Mouse (Mus musculus): ENCODE measurements at regions not wholly inside any gene's neighbourhood (a gene's known extent, or its start where the extent isn't known, plus 50 kb on each side); places are given as distances from the start of the nearest gene placed in this dataset.

DNA sequence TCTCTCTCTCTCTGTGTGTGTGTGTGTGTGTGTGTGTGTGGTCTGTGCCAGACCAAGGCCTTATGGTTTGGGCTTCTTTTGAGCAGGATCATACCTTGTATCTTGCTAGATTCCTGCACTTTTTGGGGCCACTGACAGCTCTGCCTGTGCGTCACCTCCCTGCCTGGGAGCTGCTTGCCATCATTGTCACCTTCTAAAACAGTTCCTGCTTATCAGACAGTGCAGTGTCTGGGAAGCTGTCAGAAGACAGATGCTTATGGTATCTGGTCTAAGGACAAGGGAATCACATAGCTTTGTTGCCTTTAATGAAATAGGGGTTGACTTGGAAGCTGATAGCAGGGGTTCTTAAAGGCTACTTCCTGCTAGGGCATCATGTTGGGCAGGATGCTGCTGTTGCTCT, 114.1 kb upstream of the Spon1 start:
- in situ Hi-C loops (cut with MboI; ENCODE audit: low pct_ligation_motif_present, low pct_unique_long_range_greater_than_20kb, low sequenced_read_pairs) = no loop called here

GRCm38 (mm10) chr7:113653130-113653529, 112.7 kb upstream of the Spon1 start:
- DNase-seq (ENCODE audit: extremely low read depth) = peak; percentile 33
- Histone ChIP-seq H3K79me2 (replicated peaks; ENCODE audit: control insufficient read depth, extremely low read depth, insufficient read depth, poor library complexity, severe bottlenecking) (no peaks in the 10 kb centered on the region), H3K36me3 (replicated peaks in 1 of 2; ENCODE audit: control insufficient read depth in 1 of 2, insufficient read depth in 1 of 2, low read length in 1 of 2) (no peaks in the 10 kb centered on the region), H3K4me2 (ENCODE audit: insufficient read depth, low read depth, poor library complexity, severe bottlenecking) (no peak overlapping the region), H3K4me1 (ENCODE audit: control insufficient read depth in 1 of 2, insufficient read depth in 2 of 2) (no peaks in the 10 kb centered on the region), H3K9ac (ENCODE audit: insufficient read depth, low read depth) (no peak overlapping the region), H3K4me3 (replicated peaks in 1 of 3; ENCODE audit: low read depth in 2 of 3, low read length in 2 of 3, poor library complexity in 1 of 3) (no peak overlapping the region), H3K9me3 (replicated peaks; ENCODE audit: low read length) (no peaks in the 10 kb centered on the region), H3K27ac (ENCODE audit: insufficient read depth, low read depth) (no peak overlapping the region), H3K27me3 (replicated peaks) (peaks cover 5% of the 10 kb centered on the region)
- dilution Hi-C loops (cut with MboI; ENCODE audit: extremely low pct_ligation_motif_present, extremely low pct_unique_long_range_greater_than_20kb, low sequenced_read_pairs) (no loop called here), in situ Hi-C loops (cut with MboI; ENCODE audit: low pct_ligation_motif_present, low pct_unique_long_range_greater_than_20kb, low sequenced_read_pairs) (no loop called here)
- TF ChIP-seq CTCF (conservative IDR thresholded peaks at IDR 0.05 in 1 of 2, IDR thresholded peaks at IDR 0.05 in 1 of 2; ENCODE audit: low read depth in 2 of 2, low read length in 2 of 2) (peak; percentile 56 to 64; a peak in 3 of 4 replicates), RAD21 (IDR thresholded peaks at IDR 0.05; ENCODE audit: low read depth, low read length) (peak; percentile 31), ZNF384 (IDR thresholded peaks at IDR 0.05; ENCODE audit: low read depth, low read length) (no peak), SMC3 (IDR thresholded peaks at IDR 0.05; ENCODE audit: low read depth, low read length) (peak; percentile 10; the same call in 1 of the 2 replicates)

More for the DNA sequence above, 114.1 kb upstream of the Spon1 start:
- peaks cover 5% of the 10 kb centered on the region for H3K27me3 ChIP-seq (replicated peaks)
- H3K4me2 ChIP-seq (ENCODE audit: insufficient read depth, low read depth, poor library complexity, severe bottlenecking) = no peak overlapping the region
- no peaks in the 10 kb centered on the region for H3K4me1 ChIP-seq (ENCODE audit: control insufficient read depth in 1 of 2, insufficient read depth in 2 of 2)
- H3K36me3 ChIP-seq (replicated peaks in 1 of 2; ENCODE audit: control insufficient read depth in 1 of 2, insufficient read depth in 1 of 2, low read length in 1 of 2) = no peaks in the 10 kb centered on the region
- no peaks in the 10 kb centered on the region for H3K9me3 ChIP-seq (replicated peaks; ENCODE audit: low read length)
- no peaks in the 10 kb centered on the region for H3K79me2 ChIP-seq (replicated peaks; ENCODE audit: control insufficient read depth, extremely low read depth, insufficient read depth, poor library complexity, severe bottlenecking)
- H3K27ac ChIP-seq (ENCODE audit: insufficient read depth, low read depth) = no peak overlapping the region
- TF ChIP-seq SIN3A (IDR thresholded peaks at IDR 0.05; ENCODE audit: low read length) (no peak), UBTF (IDR thresholded peaks at IDR 0.05; ENCODE audit: low read depth, low read length) (no peak), EP300 (IDR thresholded peaks at IDR 0.05; ENCODE audit: low read length) (no peak), USF2 (conservative IDR thresholded peaks at IDR 0.05; ENCODE audit: low read depth, low read length) (no peak), ZKSCAN1 (IDR thresholded peaks at IDR 0.05; ENCODE audit: borderline replicate concordance, low read depth, low read length) (no peak), MAZ (IDR thresholded peaks at IDR 0.05; ENCODE audit: low read depth, low read length) (no peak), MEF2A (IDR thresholded peaks at IDR 0.05; ENCODE audit: borderline replicate concordance, low read depth, low read length) (no peak), TCF12 (IDR thresholded peaks at IDR 0.05; ENCODE audit: low read depth, low read length) (no peak), NRF1 (IDR thresholded peaks at IDR 0.05; ENCODE audit: low read depth, low read length) (no peak)
- DNase-seq (ENCODE audit: extremely low read depth) = no peak
- H3K9ac ChIP-seq (ENCODE audit: insufficient read depth, low read depth) = no peak overlapping the region
- H3K4me3 ChIP-seq (replicated peaks in 1 of 3; ENCODE audit: low read depth in 2 of 3, low read length in 2 of 3, poor library complexity in 1 of 3) = no peak overlapping the region
- dilution Hi-C loops (cut with MboI; ENCODE audit: extremely low pct_ligation_motif_present, extremely low pct_unique_long_range_greater_than_20kb, low sequenced_read_pairs) = no loop called here

DNA sequence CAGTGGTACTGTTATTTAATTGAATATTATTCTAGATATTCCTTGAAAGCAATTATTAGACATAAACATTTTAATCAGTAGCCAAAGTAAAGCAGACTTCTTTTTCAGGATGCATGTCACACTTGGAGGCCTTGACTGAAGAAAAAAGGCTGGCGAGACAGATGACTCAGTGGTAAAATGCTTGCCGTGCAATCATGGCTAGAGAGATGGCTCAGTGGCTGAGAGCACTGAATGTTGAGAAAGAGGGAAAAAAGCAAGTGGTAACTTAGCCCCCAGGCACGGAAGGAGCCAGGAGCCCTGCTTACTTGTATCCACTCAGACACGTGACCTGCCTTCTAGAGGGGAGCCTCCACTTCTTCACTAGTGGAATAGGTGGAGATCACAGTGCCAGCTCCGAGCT, 110.5 kb upstream of the Spon1 start:
- no peaks in the 10 kb centered on the region for H3K9me3 ChIP-seq (replicated peaks; ENCODE audit: low read length)
- no peak for DNase-seq (ENCODE audit: extremely low read depth)
- TF ChIP-seq MAZ (IDR thresholded peaks at IDR 0.05; ENCODE audit: low read depth, low read length) (no peak), MYC (IDR thresholded peaks at IDR 0.05; ENCODE audit: low read depth, low read length) (no peak)
- H3K79me2 ChIP-seq (replicated peaks; ENCODE audit: control insufficient read depth, extremely low read depth, insufficient read depth, poor library complexity, severe bottlenecking) = no peaks in the 10 kb centered on the region
- H3K4me1 ChIP-seq (ENCODE audit: control insufficient read depth in 1 of 2, insufficient read depth in 2 of 2) = no peaks in the 10 kb centered on the region
- peaks cover 8% of the 10 kb centered on the region for H3K27me3 ChIP-seq (replicated peaks)
- H3K36me3 ChIP-seq (replicated peaks in 1 of 2; ENCODE audit: control insufficient read depth in 1 of 2, insufficient read depth in 1 of 2, low read length in 1 of 2) = no peaks in the 10 kb centered on the region
- in situ Hi-C loops (cut with MboI; ENCODE audit: low pct_ligation_motif_present, low pct_unique_long_range_greater_than_20kb, low sequenced_read_pairs) = no loop called here
- H3K4me2 ChIP-seq (ENCODE audit: insufficient read depth, low read depth, poor library complexity, severe bottlenecking) = no peak overlapping the region
- H3K9ac ChIP-seq (ENCODE audit: insufficient read depth, low read depth) = no peak overlapping the region
- no peak overlapping the region for H3K27ac ChIP-seq (ENCODE audit: insufficient read depth, low read depth)
- dilution Hi-C loops (cut with MboI; ENCODE audit: extremely low pct_ligation_motif_present, extremely low pct_unique_long_range_greater_than_20kb, low sequenced_read_pairs) = no loop called here
- no peak overlapping the region for H3K4me3 ChIP-seq (replicated peaks in 1 of 3; ENCODE audit: low read depth in 2 of 3, low read length in 2 of 3, poor library complexity in 1 of 3)

Data from CH12.LX (cell line).